Mouse (Mus musculus): ENCODE data around the gene Gabbr1.

GRCm38 (mm10) chr17:37016333-37016732 lies 29.4 kb upstream of the Gabbr1 start:
- TF ChIP-seq USF2 (conservative IDR thresholded peaks at IDR 0.05; ENCODE audit: low read depth, low read length) (no peak), POLR2A (IDR thresholded peaks at IDR 0.05; ENCODE audit: low read depth, low read length) (no peak), SMC3 (IDR thresholded peaks at IDR 0.05; ENCODE audit: low read depth, low read length) (no peak), CTCF (conservative IDR thresholded peaks at IDR 0.05 in 1 of 2, IDR thresholded peaks at IDR 0.05 in 1 of 2; ENCODE audit: low read depth in 2 of 2, low read length in 2 of 2) (no peak), USF1 (IDR thresholded peaks at IDR 0.05; ENCODE audit: low read depth, low read length) (no peak), BHLHE40 (IDR thresholded peaks at IDR 0.05; ENCODE audit: low read depth, low read length) (no peak), JUND (conservative IDR thresholded peaks at IDR 0.05; ENCODE audit: low read depth, low read length) (no peak), ZNF384 (IDR thresholded peaks at IDR 0.05; ENCODE audit: low read depth, low read length) (no peak), E2F4 (IDR thresholded peaks at IDR 0.05; ENCODE audit: insufficient replicate concordance, low read depth, low read length) (no peak), MXI1 (IDR thresholded peaks at IDR 0.05; ENCODE audit: low read depth, low read length) (no peak), POLR2AphosphoS2 (IDR thresholded peaks at IDR 0.05; ENCODE audit: low read depth, low read length) (no peak)
